Mouse (Mus musculus): ENCODE measurements around the gene E2f8. TPM values are rescaled to one million over a fixed set of nuclear protein-coding genes. Genes with fewer than 3 reads are reported as not detected.

Gene E2f8
- polyA plus RNA-seq, 1 experiment from 2014 or later = 2.9 TPM

GRCm38 (mm10) chr7:48897539-48898163 lies 16.3 kb upstream of the E2f8 start:
- DNase-seq = peak; percentile 61
- H3K4me2 ChIP-seq (ENCODE audit: low read length) = no peak overlapping the region
- no peak overlapping the region for H3K4me3 ChIP-seq (replicated peaks; ENCODE audit: low read depth, low read length)
- H3K4me1 ChIP-seq (ENCODE audit: control insufficient read depth, insufficient read depth, low read length) = peaks cover 13% of the 10 kb centered on the region
- no peak for ATAC-seq (ENCODE audit: low FRiP score, low TSS enrichment)
- WGBS = 25% methylated on average over 24 of the region's 24 CpGs
- no peak overlapping the region for H3K9ac ChIP-seq (replicated peaks; ENCODE audit: low read length)
- H3K27ac ChIP-seq (replicated peaks; ENCODE audit: low read depth, low read length) = no peak overlapping the region
- peaks cover 3% of the 10 kb centered on the region; the same call in 1 of the 2 replicates for H3K27me3 ChIP-seq (ENCODE audit: control insufficient read depth, insufficient read depth, low read length)
- H3K9me3 ChIP-seq (ENCODE audit: control insufficient read depth, low read length) = no peaks in the 10 kb centered on the region
- H3K36me3 ChIP-seq (ENCODE audit: control insufficient read depth, insufficient read depth, low read length) = no peaks in the 10 kb centered on the region

GRCm38 (mm10) chr7:48896051-48896450 lies 14.7 kb upstream of the E2f8 start:
- ATAC-seq (ENCODE audit: low FRiP score, low TSS enrichment) (no peak), DNase-seq (no peak)
- WGBS = 86% methylated on average over 4 of the region's 4 CpGs
- H3K4me3 ChIP-seq (replicated peaks; ENCODE audit: low read depth, low read length) = no peak overlapping the region
- no peak overlapping the region for H3K4me2 ChIP-seq (ENCODE audit: low read length)
- no peak overlapping the region for H3K27ac ChIP-seq (replicated peaks; ENCODE audit: low read depth, low read length)
- no peaks in the 10 kb centered on the region for H3K9me3 ChIP-seq (ENCODE audit: control insufficient read depth, low read length)
- peaks cover 11% of the 10 kb centered on the region for H3K4me1 ChIP-seq (ENCODE audit: control insufficient read depth, insufficient read depth, low read length)
- no peak overlapping the region for H3K9ac ChIP-seq (replicated peaks; ENCODE audit: low read length)
- H3K27me3 ChIP-seq (ENCODE audit: control insufficient read depth, insufficient read depth, low read length) = peaks cover 3% of the 10 kb centered on the region; the same call in 1 of the 2 replicates
- no peaks in the 10 kb centered on the region for H3K36me3 ChIP-seq (ENCODE audit: control insufficient read depth, insufficient read depth, low read length)

DNA sequence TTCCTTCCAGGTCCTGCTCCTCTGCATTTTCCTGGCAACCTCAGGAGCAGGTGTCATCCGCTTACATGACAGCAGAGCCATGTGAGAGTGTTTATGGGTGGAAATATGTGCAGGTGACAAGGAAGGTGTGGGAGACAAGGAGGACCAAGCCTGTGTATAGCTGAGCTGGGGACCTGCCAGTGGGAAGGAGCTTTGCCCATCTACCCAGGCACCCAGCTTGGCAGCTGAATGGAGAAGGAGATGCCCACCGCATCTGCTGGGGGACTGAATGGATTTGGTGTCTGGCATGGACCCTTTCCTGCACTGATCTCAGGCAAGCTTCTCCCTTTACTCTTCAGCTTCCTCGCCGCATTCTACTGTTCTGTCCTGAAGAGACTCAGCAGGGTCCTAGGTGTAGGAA lies 14.1 kb upstream of the E2f8 start:
- WGBS = 92% methylated on average over 4 of the region's 4 CpGs
- H3K27me3 ChIP-seq (ENCODE audit: control insufficient read depth, insufficient read depth, low read length) = peaks cover 3% of the 10 kb centered on the region; the same call in 1 of the 2 replicates
- ATAC-seq (ENCODE audit: low FRiP score, low TSS enrichment) = no peak

GRCm38 (mm10) chr7:48894763-48895162 lies 13.4 kb upstream of the E2f8 start:
- Histone ChIP-seq H3K9ac (replicated peaks; ENCODE audit: low read length) (no peak overlapping the region), H3K36me3 (ENCODE audit: control insufficient read depth, insufficient read depth, low read length) (no peaks in the 10 kb centered on the region), H3K4me3 (replicated peaks; ENCODE audit: low read depth, low read length) (no peak overlapping the region), H3K27ac (replicated peaks; ENCODE audit: low read depth, low read length) (no peak overlapping the region), H3K4me2 (ENCODE audit: low read length) (no peak overlapping the region), H3K9me3 (ENCODE audit: control insufficient read depth, low read length) (no peaks in the 10 kb centered on the region), H3K4me1 (ENCODE audit: control insufficient read depth, insufficient read depth, low read length) (peaks cover 11% of the 10 kb centered on the region), H3K27me3 (ENCODE audit: control insufficient read depth, insufficient read depth, low read length) (peaks cover 3% of the 10 kb centered on the region; the same call in 1 of the 2 replicates)
- DNase-seq = no peak
- no peak for ATAC-seq (ENCODE audit: low FRiP score, low TSS enrichment)
- WGBS = 83% methylated on average over 6 of the region's 6 CpGs

More for the DNA sequence above, 14.1 kb upstream of the E2f8 start:
- H3K4me2 ChIP-seq (ENCODE audit: low read length) = no peak overlapping the region
- H3K9ac ChIP-seq (replicated peaks; ENCODE audit: low read length) = no peak overlapping the region
- no peak for DNase-seq
- H3K4me3 ChIP-seq (replicated peaks; ENCODE audit: low read depth, low read length) = no peak overlapping the region
- H3K9me3 ChIP-seq (ENCODE audit: control insufficient read depth, low read length) = no peaks in the 10 kb centered on the region
- no peak overlapping the region for H3K27ac ChIP-seq (replicated peaks; ENCODE audit: low read depth, low read length)
- H3K4me1 ChIP-seq (ENCODE audit: control insufficient read depth, insufficient read depth, low read length) = peaks cover 11% of the 10 kb centered on the region
- no peaks in the 10 kb centered on the region for H3K36me3 ChIP-seq (ENCODE audit: control insufficient read depth, insufficient read depth, low read length)

- Histone ChIP-seq H3K36me3 (ENCODE audit: control insufficient read depth, insufficient read depth, low read length) (no peaks in the 10 kb centered on the region), H3K9me3 (ENCODE audit: control insufficient read depth, low read length) (no peaks in the 10 kb centered on the region), H3K27ac (replicated peaks; ENCODE audit: low read depth, low read length) (no peak overlapping the region), H3K9ac (replicated peaks; ENCODE audit: low read length) (no peak overlapping the region), H3K4me1 (ENCODE audit: control insufficient read depth, insufficient read depth, low read length) (peaks cover 11% of the 10 kb centered on the region), H3K4me3 (replicated peaks; ENCODE audit: low read depth, low read length) (no peak overlapping the region), H3K4me2 (ENCODE audit: low read length) (no peak overlapping the region), H3K27me3 (ENCODE audit: control insufficient read depth, insufficient read depth, low read length) (peaks cover 3% of the 10 kb centered on the region; the same call in 1 of the 2 replicates)
- DNase-seq (peak; percentile 88), ATAC-seq (ENCODE audit: low FRiP score, low TSS enrichment) (0 out of 2 replicates have a peak, but pooled peaks have one; percentile 28)
- under 1% methylated on average over 6 of the region's 6 CpGs for WGBS
These were observed 12.8 kb upstream of the E2f8 start for GRCm38 (mm10) chr7:48894152-48894551.

DNA sequence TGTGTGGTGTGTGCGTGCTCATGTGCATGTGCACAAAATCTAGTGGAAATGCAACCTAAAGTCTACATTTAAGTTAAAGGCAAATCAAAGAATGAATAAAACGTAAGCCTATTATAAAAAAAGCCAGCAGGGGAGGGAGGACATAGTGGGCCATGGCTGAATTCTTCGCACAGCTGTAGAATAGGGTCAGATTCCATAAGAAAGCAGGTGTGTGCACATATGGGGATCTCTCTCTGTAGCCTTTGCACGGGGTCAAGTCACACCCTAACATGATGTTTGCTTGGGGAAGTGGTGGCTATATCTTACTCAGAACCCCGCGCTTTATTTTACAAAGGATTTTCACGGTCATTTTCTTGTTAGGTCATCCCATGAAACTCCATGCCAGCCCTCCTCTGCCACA lies 11.7 kb upstream of the E2f8 start:
- no peaks in the 10 kb centered on the region for H3K36me3 ChIP-seq (ENCODE audit: control insufficient read depth, insufficient read depth, low read length)
- peaks cover 11% of the 10 kb centered on the region for H3K4me1 ChIP-seq (ENCODE audit: control insufficient read depth, insufficient read depth, low read length)
- peaks cover 3% of the 10 kb centered on the region; the same call in 1 of the 2 replicates for H3K27me3 ChIP-seq (ENCODE audit: control insufficient read depth, insufficient read depth, low read length)
- no peak overlapping the region for H3K4me3 ChIP-seq (replicated peaks; ENCODE audit: low read depth, low read length)
- H3K9me3 ChIP-seq (ENCODE audit: control insufficient read depth, low read length) = no peaks in the 10 kb centered on the region
- no peak overlapping the region for H3K4me2 ChIP-seq (ENCODE audit: low read length)
- H3K9ac ChIP-seq (replicated peaks; ENCODE audit: low read length) = no peak overlapping the region
- no peak for DNase-seq
- no peak for ATAC-seq (ENCODE audit: low FRiP score, low TSS enrichment)
- 67% methylated on average over 7 of the region's 7 CpGs for WGBS
- no peak overlapping the region for H3K27ac ChIP-seq (replicated peaks; ENCODE audit: low read depth, low read length)

DNA sequence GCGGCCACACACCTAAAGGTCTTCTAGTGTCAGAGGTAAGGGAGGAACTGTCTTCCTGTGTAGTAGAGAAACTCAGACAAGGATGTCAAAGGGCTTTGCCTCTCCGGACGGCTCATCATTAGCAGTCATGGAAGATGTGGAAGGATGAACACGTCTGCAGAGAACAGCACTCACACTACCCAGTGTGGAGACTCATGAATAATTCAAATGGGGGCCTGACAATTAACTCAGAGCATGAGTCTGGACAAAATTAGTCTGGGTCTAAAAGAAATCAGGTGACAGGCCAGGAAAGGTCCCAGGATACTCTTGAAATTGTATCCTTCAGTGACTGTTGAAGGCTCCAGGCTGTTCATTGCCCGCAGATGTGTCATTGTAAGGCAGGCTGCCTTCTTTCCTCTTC lies 9.6 kb upstream of the E2f8 start:
- H3K27me3 ChIP-seq (ENCODE audit: control insufficient read depth, insufficient read depth, low read length) = peaks cover 8% of the 10 kb centered on the region; the same call in 1 of the 2 replicates
- DNase-seq (no peak), ATAC-seq (ENCODE audit: low FRiP score, low TSS enrichment) (peak; percentile 49; the same call in 1 of the 2 replicates)
- H3K9me3 ChIP-seq (ENCODE audit: control insufficient read depth, low read length) = no peaks in the 10 kb centered on the region
- H3K4me1 ChIP-seq (ENCODE audit: control insufficient read depth, insufficient read depth, low read length) = peaks cover 4% of the 10 kb centered on the region; the same call in 1 of the 2 replicates
- H3K4me2 ChIP-seq (ENCODE audit: low read length) = no peak overlapping the region
- H3K36me3 ChIP-seq (ENCODE audit: control insufficient read depth, insufficient read depth, low read length) = no peaks in the 10 kb centered on the region
- 31% methylated on average over 5 of the region's 5 CpGs for WGBS
- no peak overlapping the region for H3K4me3 ChIP-seq (replicated peaks; ENCODE audit: low read depth, low read length)
- H3K9ac ChIP-seq (replicated peaks; ENCODE audit: low read length) = no peak overlapping the region
- no peak overlapping the region for H3K27ac ChIP-seq (replicated peaks; ENCODE audit: low read depth, low read length)

- H3K4me3 ChIP-seq (replicated peaks; ENCODE audit: low read depth, low read length) = no peak overlapping the region
- 87% methylated on average over 2 of the region's 2 CpGs for WGBS
- no peak overlapping the region for H3K9ac ChIP-seq (replicated peaks; ENCODE audit: low read length)
- peaks cover 4% of the 10 kb centered on the region; the same call in 1 of the 2 replicates for H3K4me1 ChIP-seq (ENCODE audit: control insufficient read depth, insufficient read depth, low read length)
- H3K9me3 ChIP-seq (ENCODE audit: control insufficient read depth, low read length) = no peaks in the 10 kb centered on the region
- H3K4me2 ChIP-seq (ENCODE audit: low read length) = no peak overlapping the region
- DNase-seq (no peak), ATAC-seq (ENCODE audit: low FRiP score, low TSS enrichment) (no peak)
- no peaks in the 10 kb centered on the region for H3K36me3 ChIP-seq (ENCODE audit: control insufficient read depth, insufficient read depth, low read length)
- H3K27me3 ChIP-seq (ENCODE audit: control insufficient read depth, insufficient read depth, low read length) = peaks cover 17% of the 10 kb centered on the region; the same call in 1 of the 2 replicates
- H3K27ac ChIP-seq (replicated peaks; ENCODE audit: low read depth, low read length) = no peak overlapping the region
These were observed 7.4 kb upstream of the E2f8 start for GRCm38 (mm10) chr7:48888751-48889150.

DNA sequence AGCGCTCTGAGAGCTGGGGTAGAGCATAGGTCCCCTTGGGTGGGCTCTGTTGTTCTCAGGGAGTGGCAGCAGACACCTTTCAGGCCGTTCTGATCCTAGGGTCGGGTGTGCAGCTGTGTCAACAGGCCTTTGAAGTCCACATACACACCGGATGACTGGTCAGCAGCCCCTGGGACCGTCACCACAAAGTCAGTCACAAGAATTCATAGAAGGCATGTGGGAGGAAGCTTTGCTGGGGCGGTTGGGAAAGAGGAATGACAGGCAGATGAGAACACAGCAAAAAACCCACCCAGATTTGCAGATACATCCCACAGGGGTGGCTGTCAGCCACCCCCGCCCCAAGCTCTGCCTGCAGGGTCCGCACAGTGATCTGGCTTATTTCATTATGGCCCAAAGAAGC lies 6.6 kb upstream of the E2f8 start:
- H3K9ac ChIP-seq (replicated peaks; ENCODE audit: low read length) = no peak overlapping the region
- no peak overlapping the region for H3K4me3 ChIP-seq (replicated peaks; ENCODE audit: low read depth, low read length)
- H3K4me2 ChIP-seq (ENCODE audit: low read length) = no peak overlapping the region
- H3K27ac ChIP-seq (replicated peaks; ENCODE audit: low read depth, low read length) = no peak overlapping the region
- H3K27me3 ChIP-seq (ENCODE audit: control insufficient read depth, insufficient read depth, low read length) = peaks cover 22% of the 10 kb centered on the region; the same call in 1 of the 2 replicates
- peaks cover 4% of the 10 kb centered on the region; the same call in 1 of the 2 replicates for H3K4me1 ChIP-seq (ENCODE audit: control insufficient read depth, insufficient read depth, low read length)
- ATAC-seq (ENCODE audit: low FRiP score, low TSS enrichment) = no peak
- H3K9me3 ChIP-seq (ENCODE audit: control insufficient read depth, low read length) = no peaks in the 10 kb centered on the region
- 41% methylated on average over 8 of the region's 8 CpGs for WGBS
- no peaks in the 10 kb centered on the region for H3K36me3 ChIP-seq (ENCODE audit: control insufficient read depth, insufficient read depth, low read length)
- no peak for DNase-seq
